Mouse (Mus musculus) embryonic facial prominence, embryonic 15.5 days (tissue): ENCODE results near the gene Arhgap10. TPM values are rescaled to one million over a fixed set of nuclear protein-coding genes. Genes with fewer than 3 reads are reported as not detected.
A peak's percentile ranks its signal among the peaks of the same experiment; 100 is the strongest.

Experiments used
- ATAC-seq: fragments of 200-750 bp; cut with Nextera tagmentation; 2 replicates; pipeline ENCODE4 v1.8.0; 2017; ENCODE audit warnings: low read depth, moderate TSS enrichment; ENCODE audit not compliant: insufficient number of reproducible peaks, low FRiP score, low TSS enrichment
- H3K27ac ChIP-seq: fragments of 300-500 bp; sonication (generic); replicated peaks from 2 replicates; pipeline ENCODE4 v1.5.1; 2015; ENCODE audit warnings: mild to moderate bottlenecking, inconsistent platforms
- H3K27me3 ChIP-seq: fragments of 300-500 bp; sonication (generic); 2 replicates; pipeline ENCODE4 v1.6.1; 2015; ENCODE audit warnings: inconsistent platforms
- H3K36me3 ChIP-seq: fragments of 300-500 bp; sonication (generic); 2 replicates; pipeline ENCODE4 v1.6.1; 2015; ENCODE audit warnings: mild to moderate bottlenecking, inconsistent platforms
- H3K4me1 ChIP-seq: fragments of 300-500 bp; sonication (generic); 2 replicates; pipeline ENCODE4 v1.6.1; 2015; ENCODE audit warnings: inconsistent platforms
- H3K4me2 ChIP-seq: fragments of 300-500 bp; sonication (generic); replicated peaks from 2 replicates; pipeline ENCODE4 v1.6.1; 2015; ENCODE audit warnings: mild to moderate bottlenecking, inconsistent platforms
- H3K4me3 ChIP-seq: fragments of 300-500 bp; sonication (generic); replicated peaks from 2 replicates; pipeline ENCODE4 v1.5.1; 2015; ENCODE audit warnings: mild to moderate bottlenecking, inconsistent platforms
- H3K9ac ChIP-seq: fragments of 300-500 bp; sonication (generic); 2 replicates; pipeline ENCODE4 v1.6.1; 2015; ENCODE audit warnings: inconsistent platforms
- H3K9me3 ChIP-seq: fragments of 300-500 bp; sonication (generic); replicated peaks from 2 replicates; pipeline ENCODE4 v1.6.1; 2016; ENCODE audit warnings: inconsistent platforms
- WGBS: fragments of 180-500 bp; shearing (Covaris S2); methylation state at CpG from one replicate; pipeline ENCODE4 v1.1.7; 2015; 5-methylcytosine and 5-hydroxymethylcytosine counted together
- polyA plus RNA-seq: library from polyadenylated mRNA; unstranded; fragments of >200 nt; fragmentation: Nextera tagmentation; extraction: Ambion mirVana; gene quantifications from 2 replicates; pipeline ENCODE4 v1.2.1, GENCODE M21; 2015

Gene Arhgap10
- polyA plus RNA-seq, 1 experiment from 2014 or later = 30.1 TPM

DNA sequence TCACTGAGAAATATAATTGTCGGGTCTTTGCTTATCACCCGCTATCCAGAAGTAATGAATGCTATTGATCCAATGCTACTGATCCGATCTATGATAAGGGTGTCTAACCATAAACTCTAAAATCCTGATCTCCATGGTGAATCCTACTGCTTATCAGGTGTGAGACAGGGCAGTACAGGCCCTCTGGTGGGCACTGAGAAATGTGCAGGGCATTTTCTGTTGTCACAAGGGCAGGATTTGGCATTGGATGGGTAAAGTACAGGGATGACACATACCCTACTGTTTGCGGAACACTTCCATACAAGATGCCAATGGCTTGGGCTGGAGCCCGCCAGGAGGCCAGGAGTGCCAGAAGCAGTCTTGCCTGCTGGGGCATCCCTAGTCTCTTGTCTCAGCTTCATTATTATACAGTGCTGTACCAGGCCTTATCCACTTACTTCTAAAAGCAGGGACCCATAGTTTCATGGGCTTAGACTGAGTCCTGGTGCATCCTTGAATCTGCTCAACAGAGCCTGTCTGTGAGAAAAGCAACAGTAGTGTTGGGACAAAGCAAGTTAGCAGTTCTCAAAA is 17.4 kb upstream of the Arhgap10 start:
- ATAC-seq = 0 out of 2 replicates have a peak, but pooled peaks have one; percentile 34
- Histone ChIP-seq H3K4me1 (no peaks in the 10 kb centered on the region), H3K36me3 (no peaks in the 10 kb centered on the region), H3K4me2 (no peak overlapping the region), H3K9ac (no peak overlapping the region), H3K4me3 (no peak overlapping the region), H3K9me3 (no peaks in the 10 kb centered on the region), H3K27me3 (no peaks in the 10 kb centered on the region), H3K27ac (no peak overlapping the region)
- WGBS = 76% methylated on average over 5 of the region's 5 CpGs

DNA sequence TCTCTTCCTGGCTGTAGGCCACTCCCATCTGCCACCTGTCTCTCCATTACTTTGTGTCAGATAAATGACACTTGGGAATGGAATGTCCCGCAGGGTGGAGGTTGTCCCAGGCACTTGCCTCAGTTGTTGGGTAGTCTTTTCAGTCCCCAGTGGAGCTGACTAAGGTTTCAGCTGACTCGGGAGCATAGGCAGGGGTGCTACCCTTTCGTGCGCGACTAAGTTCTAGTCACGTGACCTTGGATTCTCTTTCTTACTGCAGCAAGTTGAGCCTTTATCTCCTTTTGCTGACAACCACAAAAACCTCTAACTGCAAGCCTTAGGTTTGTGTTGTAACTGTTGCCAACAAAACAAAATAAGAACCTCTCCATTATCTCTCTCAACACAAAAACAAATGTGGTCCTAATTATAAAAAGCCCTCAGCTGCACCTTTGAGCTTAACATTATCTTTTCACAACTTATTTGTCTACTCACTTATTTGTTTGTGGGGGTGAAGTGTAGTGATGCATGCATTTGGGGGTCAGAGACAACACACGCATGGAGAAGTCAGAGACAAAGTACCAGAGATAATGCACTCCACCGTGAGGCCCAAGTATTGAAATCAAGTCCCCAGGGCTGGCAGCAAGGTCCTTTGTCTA is 16.7 kb upstream of the Arhgap10 start:
- no peak overlapping the region for H3K4me3 ChIP-seq
- no peaks in the 10 kb centered on the region for H3K9me3 ChIP-seq
- H3K9ac ChIP-seq = no peak overlapping the region
- no peaks in the 10 kb centered on the region for H3K27me3 ChIP-seq
- ATAC-seq = no peak
- H3K4me2 ChIP-seq = no peak overlapping the region
- H3K27ac ChIP-seq = no peak overlapping the region
- H3K4me1 ChIP-seq = no peaks in the 10 kb centered on the region
- WGBS = 63% methylated on average over 8 of the region's 8 CpGs
- H3K36me3 ChIP-seq = no peaks in the 10 kb centered on the region

DNA sequence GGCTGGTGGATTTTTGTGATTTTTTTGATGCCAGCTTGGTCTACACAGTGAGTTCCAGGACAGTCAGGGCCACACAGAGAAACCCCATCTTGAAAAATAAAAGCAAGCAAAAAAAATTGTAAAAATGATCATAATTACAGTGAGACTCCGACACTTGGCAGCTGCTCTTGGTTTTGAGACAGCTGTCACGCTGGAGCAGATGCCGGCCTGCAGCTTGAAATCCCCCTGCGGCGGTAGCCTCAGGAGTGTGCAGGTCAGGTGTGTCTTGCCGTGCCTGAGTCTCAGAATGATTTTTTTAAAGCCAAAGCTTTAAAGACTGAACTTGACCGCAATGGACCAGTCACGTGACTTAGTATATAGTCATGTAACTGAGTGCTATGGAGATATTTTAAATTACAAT is 8.4 kb upstream of the Arhgap10 start:
- Histone ChIP-seq H3K27ac (no peak overlapping the region), H3K4me2 (no peak overlapping the region), H3K4me1 (0 out of 2 replicates have a peak, but pooled peaks cover 3% of the 10 kb centered on the region), H3K9me3 (no peaks in the 10 kb centered on the region), H3K9ac (no peak overlapping the region), H3K36me3 (no peaks in the 10 kb centered on the region), H3K27me3 (no peaks in the 10 kb centered on the region), H3K4me3 (no peak overlapping the region)
- WGBS = 51% methylated on average over 8 of the region's 8 CpGs
- ATAC-seq = no peak

DNA sequence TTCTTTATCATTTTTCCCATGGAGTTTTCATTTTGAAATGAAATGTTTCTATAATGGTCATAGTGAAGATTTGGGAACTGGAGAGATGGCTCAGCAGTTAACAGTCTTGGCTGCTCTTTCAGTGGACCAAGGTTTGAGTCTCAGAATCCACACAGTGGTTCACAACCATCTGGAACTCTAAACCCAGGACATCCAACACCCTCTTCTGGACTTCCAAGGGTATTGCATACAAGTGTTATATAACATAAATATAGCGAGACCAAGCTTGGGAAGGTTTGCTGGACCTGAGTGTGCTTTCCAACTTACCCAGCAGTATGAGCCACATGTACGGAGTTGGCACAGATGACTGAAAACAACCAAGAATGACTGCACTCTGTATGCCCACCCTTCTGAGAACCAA is 7.2 kb upstream of the Arhgap10 start:
- Histone ChIP-seq H3K9ac (no peak overlapping the region), H3K4me1 (0 out of 2 replicates have a peak, but pooled peaks cover 3% of the 10 kb centered on the region), H3K4me2 (no peak overlapping the region), H3K27me3 (no peaks in the 10 kb centered on the region), H3K4me3 (no peak overlapping the region), H3K9me3 (no peaks in the 10 kb centered on the region), H3K27ac (no peak overlapping the region), H3K36me3 (no peaks in the 10 kb centered on the region)
- no peak for ATAC-seq
- WGBS = 97% methylated on average over 2 of the region's 2 CpGs

DNA sequence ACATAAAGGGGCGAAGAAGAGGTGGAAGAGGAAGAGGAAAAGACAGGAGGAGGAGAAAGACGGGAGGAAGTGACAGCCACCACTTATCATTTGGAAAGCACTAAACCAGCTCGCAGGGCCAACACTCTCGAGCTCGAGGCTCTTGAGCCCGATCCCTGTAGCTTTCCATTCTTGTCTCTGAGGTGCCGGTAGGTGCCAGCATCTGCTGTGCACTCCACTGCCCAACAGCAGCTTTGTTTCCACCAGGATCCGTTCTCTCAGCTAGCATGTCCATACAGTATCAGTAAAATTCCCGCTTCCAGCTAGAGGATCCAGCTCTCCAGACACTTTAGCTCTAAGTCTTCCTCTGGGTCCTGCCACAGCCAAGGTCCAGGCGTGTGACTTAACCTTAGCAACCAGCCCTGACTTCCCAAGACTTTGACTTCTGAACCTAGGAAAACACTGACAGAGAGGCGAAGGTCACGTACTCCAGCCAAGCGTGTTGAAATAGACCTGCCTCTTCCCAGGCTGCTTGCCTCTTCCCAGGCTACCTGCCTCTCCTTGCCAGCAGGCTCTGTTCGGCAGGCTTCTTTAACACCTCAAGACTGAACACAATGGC is 6.4 kb upstream of the Arhgap10 start:
- no peaks in the 10 kb centered on the region for H3K27me3 ChIP-seq
- WGBS = 84% methylated on average over 14 of the region's 14 CpGs
- H3K27ac ChIP-seq = no peak overlapping the region
- ATAC-seq = no peak
- peaks cover 5% of the 10 kb centered on the region; the same call in 1 of the 2 replicates for H3K4me1 ChIP-seq
- no peaks in the 10 kb centered on the region for H3K9me3 ChIP-seq
- H3K36me3 ChIP-seq = no peaks in the 10 kb centered on the region
- H3K9ac ChIP-seq = no peak overlapping the region
- no peak overlapping the region for H3K4me2 ChIP-seq
- no peak overlapping the region for H3K4me3 ChIP-seq

DNA sequence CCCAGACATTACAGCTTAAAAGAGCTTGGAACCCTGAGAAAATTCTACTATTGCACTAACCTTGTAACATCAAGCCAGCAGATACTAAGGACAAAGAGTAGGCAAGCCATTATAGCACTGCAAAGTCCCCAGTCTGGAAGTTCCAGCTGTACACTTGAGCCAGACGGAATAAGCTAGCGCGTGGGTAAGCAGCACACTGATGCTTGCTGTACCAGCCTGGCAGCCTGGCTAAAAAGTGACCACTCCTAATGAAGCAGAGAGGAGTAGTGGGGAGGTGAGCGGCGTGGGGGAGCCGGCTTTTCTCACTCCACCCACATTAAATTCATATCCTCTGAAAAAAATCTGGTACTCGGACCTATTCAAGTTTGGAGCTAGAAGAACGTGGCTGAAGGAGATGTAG is 5.2 kb upstream of the Arhgap10 start:
- WGBS = 86% methylated on average over 8 of the region's 8 CpGs

DNA sequence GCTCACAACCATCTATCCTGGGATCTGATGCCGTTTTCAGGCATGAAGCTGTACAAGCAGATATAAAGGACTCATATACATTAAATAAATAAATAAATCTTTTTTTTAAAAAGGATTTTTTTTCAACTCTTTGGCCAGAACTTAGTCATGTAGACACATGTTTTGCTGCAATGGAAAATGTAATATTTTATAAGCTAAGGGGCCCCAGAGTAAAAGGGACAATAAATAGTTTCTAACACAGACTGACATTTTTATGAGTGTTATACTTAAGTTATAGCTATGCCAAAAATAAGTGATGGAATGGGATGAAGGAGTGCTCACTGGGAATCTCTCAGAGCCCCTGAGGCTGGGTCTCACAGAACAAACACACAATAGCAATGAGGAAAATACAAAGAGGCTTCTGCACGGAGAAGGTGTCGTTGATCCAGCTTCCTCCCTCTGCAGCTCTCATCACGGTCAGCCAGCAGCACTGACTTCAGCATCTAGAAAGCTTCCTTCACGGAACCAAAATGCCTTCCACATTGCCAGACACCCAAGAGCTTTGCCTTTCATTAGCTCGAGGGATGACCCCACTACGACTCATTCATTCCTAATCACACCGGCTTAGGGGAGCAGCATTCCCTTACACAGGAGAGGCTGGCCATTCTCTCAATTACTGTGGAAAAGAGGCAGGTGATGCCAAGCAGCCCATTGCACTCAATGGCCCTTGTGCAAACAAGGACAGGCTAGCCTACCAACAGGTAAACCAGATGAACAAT is 3.5 kb upstream of the Arhgap10 start:
- H3K36me3 ChIP-seq = no peaks in the 10 kb centered on the region
- no peaks in the 10 kb centered on the region for H3K9me3 ChIP-seq
- ATAC-seq = no peak
- H3K4me3 ChIP-seq = no peak overlapping the region
- no peak overlapping the region for H3K27ac ChIP-seq
- peaks cover 22% of the 10 kb centered on the region for H3K4me1 ChIP-seq
- no peak overlapping the region for H3K9ac ChIP-seq
- no peak overlapping the region for H3K4me2 ChIP-seq
- H3K27me3 ChIP-seq = no peaks in the 10 kb centered on the region
- 76% methylated on average over 8 of the region's 8 CpGs for WGBS

More for the DNA sequence above, 5.2 kb upstream of the Arhgap10 start:
- no peak overlapping the region for H3K27ac ChIP-seq
- no peak for ATAC-seq
- peaks cover 14% of the 10 kb centered on the region for H3K4me1 ChIP-seq
- no peaks in the 10 kb centered on the region for H3K9me3 ChIP-seq
- H3K4me3 ChIP-seq = no peak overlapping the region
- no peaks in the 10 kb centered on the region for H3K27me3 ChIP-seq
- no peak overlapping the region for H3K4me2 ChIP-seq
- no peaks in the 10 kb centered on the region for H3K36me3 ChIP-seq
- H3K9ac ChIP-seq = no peak overlapping the region

DNA sequence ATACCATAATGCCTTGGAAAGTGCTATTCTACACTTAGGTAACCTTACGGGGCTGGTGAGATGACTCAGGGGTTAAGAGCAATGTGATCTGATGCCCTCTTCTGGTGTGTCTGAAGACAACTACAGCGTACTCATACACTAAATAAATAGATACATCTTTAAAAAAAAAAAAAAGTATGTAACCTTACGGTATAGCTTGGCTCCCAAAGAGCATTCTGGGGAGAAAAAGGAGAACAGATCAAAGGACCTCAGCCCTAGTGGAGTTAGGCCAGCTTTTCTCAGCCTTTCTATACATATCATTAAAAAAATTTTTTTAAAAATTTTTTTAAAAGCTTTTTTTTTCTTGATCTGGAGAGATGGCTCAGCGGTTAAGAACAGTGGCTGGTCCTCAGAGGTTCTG is 2.8 kb upstream of the Arhgap10 start:
- Histone ChIP-seq H3K9me3 (no peaks in the 10 kb centered on the region), H3K4me3 (no peak overlapping the region), H3K27ac (no peak overlapping the region), H3K9ac (no peak overlapping the region), H3K27me3 (no peaks in the 10 kb centered on the region), H3K36me3 (no peaks in the 10 kb centered on the region), H3K4me1 (peaks cover 25% of the 10 kb centered on the region), H3K4me2 (no peak overlapping the region)
- WGBS = 87% methylated on average over 4 of the region's 4 CpGs
- no peak for ATAC-seq

DNA sequence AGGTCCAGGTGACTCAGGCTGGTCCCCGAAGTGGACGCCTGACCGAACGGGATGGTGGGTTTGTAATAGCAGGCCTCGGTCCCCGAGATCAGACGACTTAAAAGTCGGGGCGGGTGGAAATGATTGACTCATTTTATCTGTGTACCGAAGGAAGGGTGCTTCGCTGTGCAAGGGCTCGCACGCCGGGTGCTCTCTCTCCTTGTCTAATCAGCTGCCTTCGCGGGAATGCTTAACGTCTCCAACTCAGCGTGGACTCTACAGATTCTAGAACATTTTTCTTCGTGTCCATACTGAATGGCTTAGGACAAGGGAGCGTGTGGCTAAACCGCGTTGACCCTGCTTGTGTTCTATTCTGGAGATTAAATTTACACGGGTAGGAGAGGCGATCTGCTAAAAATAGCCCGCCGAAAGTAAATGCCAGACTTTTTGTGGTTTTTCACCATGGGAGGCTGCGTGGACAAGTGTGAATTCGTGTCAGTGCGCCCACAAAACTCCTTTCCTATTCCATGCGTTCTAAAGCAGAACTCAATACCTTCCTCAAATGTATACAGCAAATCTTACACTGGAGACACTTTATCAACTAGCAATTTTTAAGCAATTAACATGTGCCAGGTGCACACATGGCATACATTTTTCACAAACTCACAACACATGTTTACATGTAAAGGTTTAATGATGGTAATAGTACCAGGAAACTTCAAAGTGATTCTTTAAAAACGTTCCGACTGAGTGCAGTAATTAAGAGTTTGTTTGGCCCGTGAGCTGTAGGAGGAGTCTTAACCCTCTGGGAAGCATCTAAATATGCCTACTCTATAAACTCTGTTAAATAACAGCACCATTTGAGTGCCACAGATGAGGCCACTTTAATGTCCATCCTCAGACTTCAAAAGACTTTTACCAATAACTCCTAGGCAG is 705 bp upstream of the Arhgap10 start:
- 2% methylated on average over 33 of the region's 33 CpGs for WGBS

DNA sequence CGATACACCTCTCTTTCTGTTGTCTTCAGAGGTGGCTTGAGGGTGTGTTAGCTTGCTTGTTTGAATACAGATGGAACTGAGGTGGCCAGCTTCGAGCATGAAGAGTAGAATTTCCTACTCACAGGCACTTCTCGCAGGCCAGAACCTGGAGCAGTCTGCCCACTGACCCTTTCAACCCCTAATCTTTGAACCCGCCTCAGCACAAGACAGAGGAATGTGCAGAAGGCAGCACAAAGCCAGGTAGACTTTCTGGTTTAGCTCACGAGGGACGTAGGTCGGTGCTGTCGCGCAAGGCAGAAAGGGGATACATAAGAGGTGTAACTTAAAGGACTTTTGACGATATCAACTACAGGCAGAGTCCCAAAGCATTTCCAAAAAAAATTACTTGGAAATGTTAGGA is 908 bp downstream of the Arhgap10 start:
- Histone ChIP-seq H3K27me3 (no peaks in the 10 kb centered on the region), H3K27ac (peak overlapping the region; percentile 93; the same call in 1 of the 2 replicates), H3K9me3 (no peaks in the 10 kb centered on the region), H3K4me2 (peak overlapping the region; percentile 64), H3K4me1 (peaks cover 54% of the 10 kb centered on the region), H3K36me3 (no peaks in the 10 kb centered on the region), H3K4me3 (peak overlapping the region; percentile 83), H3K9ac (peak overlapping the region; percentile 80)
- WGBS = 3% methylated on average over 10 of the region's 10 CpGs
- ATAC-seq = no peak

More for the DNA sequence above, 705 bp upstream of the Arhgap10 start:
- Histone ChIP-seq H3K27me3 (no peaks in the 10 kb centered on the region), H3K36me3 (no peaks in the 10 kb centered on the region), H3K4me2 (peak overlapping the region; percentile 64), H3K9me3 (no peaks in the 10 kb centered on the region), H3K4me3 (peak overlapping the region; percentile 83), H3K27ac (peak overlapping the region; percentile 82), H3K9ac (peak overlapping the region; percentile 59), H3K4me1 (peaks cover 38% of the 10 kb centered on the region)
- peak; percentile 20; the same call in 1 of the 2 replicates for ATAC-seq
